Mouse (Mus musculus): ENCODE measurements around the gene Arrdc5. TPM values are rescaled to one million over a fixed set of nuclear protein-coding genes. Genes with fewer than 3 reads are reported as not detected.
A peak's percentile ranks its signal among the peaks of the same experiment; 100 is the strongest.
"Not testable (repeated sequence)": the region's sequence is repeated elsewhere in the genome, so short reads cannot be mapped to it uniquely, and the experiment has no call there.

Arrdc5 gene
- polyA plus RNA-seq, 1 experiment = 0.12 TPM

GRCm38 (mm10) chr17:56259301-56260037 lies 40.6 kb downstream of the Arrdc5 start:
- peaks cover 18% of the 10 kb centered on the region for H3K4me1 ChIP-seq (ENCODE audit: control insufficient read depth, insufficient read depth, insufficient read length)
- TF ChIP-seq CTCF (IDR thresholded peaks at IDR 0.05; ENCODE audit: extremely low read depth, insufficient read depth, insufficient read length, insufficient replicate concordance) = no peak
- TF ChIP-seq POLR2A (IDR thresholded peaks at IDR 0.05; ENCODE audit: low read depth, low read length) = no peak
- H3K27ac ChIP-seq (ENCODE audit: insufficient read depth, low read length) = no peak overlapping the region
- DNase-seq (ENCODE audit: low read depth in 1 of 2, low spot score in 2 of 2) = no peak
- no peaks in the 10 kb centered on the region for H3K27me3 ChIP-seq (ENCODE audit: control insufficient read depth, insufficient read depth, low read length)
- H3K4me3 ChIP-seq (ENCODE audit: extremely low read depth, insufficient read depth, insufficient read length) = no peak overlapping the region
- WGBS = 94% methylated on average over 10 of the region's 10 CpGs
- H3K36me3 ChIP-seq (ENCODE audit: control insufficient read depth, insufficient read depth, low read length) = peaks cover 23% of the 10 kb centered on the region

- H3K27ac ChIP-seq (ENCODE audit: insufficient read depth, low read length); H3K4me3 ChIP-seq (ENCODE audit: extremely low read depth, insufficient read depth, insufficient read length); H3K27me3 ChIP-seq (ENCODE audit: control insufficient read depth, insufficient read depth, low read length); DNase-seq (ENCODE audit: low read depth in 1 of 2, low spot score in 2 of 2): not testable (repeated sequence)
- Histone ChIP-seq H3K4me1 (ENCODE audit: control insufficient read depth, insufficient read depth, insufficient read length) (peaks cover 18% of the 10 kb centered on the region), H3K36me3 (ENCODE audit: control insufficient read depth, insufficient read depth, low read length) (peaks cover 23% of the 10 kb centered on the region)
- WGBS = 72% methylated on average over 2 of the region's 2 CpGs
Measured at GRCm38 (mm10) chr17:56258812-56259211, 41.3 kb downstream of the Arrdc5 start.

GRCm38 (mm10) chr17:56258269-56258668 lies 41.8 kb downstream of the Arrdc5 start:
- H3K27ac ChIP-seq (ENCODE audit: insufficient read depth, low read length); H3K4me3 ChIP-seq (ENCODE audit: extremely low read depth, insufficient read depth, insufficient read length); DNase-seq (ENCODE audit: low read depth in 1 of 2, low spot score in 2 of 2); H3K27me3 ChIP-seq (ENCODE audit: control insufficient read depth, insufficient read depth, low read length): not testable (repeated sequence)
- WGBS = 93% methylated on average over 19 of the region's 19 CpGs
- peaks cover 23% of the 10 kb centered on the region for H3K36me3 ChIP-seq (ENCODE audit: control insufficient read depth, insufficient read depth, low read length)
- H3K4me1 ChIP-seq (ENCODE audit: control insufficient read depth, insufficient read depth, insufficient read length) = peaks cover 18% of the 10 kb centered on the region

- Histone ChIP-seq H3K4me3 (ENCODE audit: extremely low read depth, insufficient read depth, insufficient read length) (peak overlapping the region; percentile 69), H3K27ac (ENCODE audit: insufficient read depth, low read length) (0 out of 2 replicates have a peak overlapping the region, but pooled peaks have one; percentile 17)
- DNase-seq (ENCODE audit: low read depth in 1 of 2, low spot score in 2 of 2) = peak in 1 of 2 experiments; percentile 19
Measured at GRCm38 (mm10) chr17:56257181-56257894, 42.7 kb downstream of the Arrdc5 start.

GRCm38 (mm10) chr17:56256239-56256881 lies 43.7 kb downstream of the Arrdc5 start, which contains the start of gene Fem1a:
Gene Fem1a (plus strand): TSS chr17:56256810.
- under 1% methylated on average over 28 of the region's 28 CpGs for WGBS
- Histone ChIP-seq H3K4me3 (ENCODE audit: extremely low read depth, insufficient read depth, insufficient read length) (peak within 1 kb of the TSS; percentile 69), H3K36me3 (ENCODE audit: control insufficient read depth, insufficient read depth, low read length) (peaks cover 21% of the 10 kb centered on the region), H3K27me3 (ENCODE audit: control insufficient read depth, insufficient read depth, low read length) (no peaks in the 10 kb centered on the region), H3K4me1 (ENCODE audit: control insufficient read depth, insufficient read depth, insufficient read length) (peaks cover 19% of the 10 kb centered on the region), H3K27ac (ENCODE audit: insufficient read depth, low read length) (peak within 1 kb of the TSS; percentile 91)
- peak; percentile 87 to 98 for DNase-seq (ENCODE audit: low read depth in 1 of 2, low spot score in 2 of 2)
- TF ChIP-seq CTCF (IDR thresholded peaks at IDR 0.05; ENCODE audit: extremely low read depth, insufficient read depth, insufficient read length, insufficient replicate concordance) = no peak
- TF ChIP-seq POLR2A (IDR thresholded peaks at IDR 0.05; ENCODE audit: low read depth, low read length) = peak; percentile 37; the same call in 1 of the 2 replicates

More at GRCm38 (mm10) chr17:56257181-56257894, 42.7 kb downstream of the Arrdc5 start:
- Histone ChIP-seq H3K27me3 (ENCODE audit: control insufficient read depth, insufficient read depth, low read length) (no peaks in the 10 kb centered on the region), H3K4me1 (ENCODE audit: control insufficient read depth, insufficient read depth, insufficient read length) (peaks cover 18% of the 10 kb centered on the region), H3K36me3 (ENCODE audit: control insufficient read depth, insufficient read depth, low read length) (peaks cover 23% of the 10 kb centered on the region)
- TF ChIP-seq CTCF (IDR thresholded peaks at IDR 0.05; ENCODE audit: extremely low read depth, insufficient read depth, insufficient read length, insufficient replicate concordance) (no peak), POLR2A (IDR thresholded peaks at IDR 0.05; ENCODE audit: low read depth, low read length) (no peak)
- WGBS = 6% methylated on average over 58 of the region's 58 CpGs

- peak overlapping the region; percentile 62 for H3K4me3 ChIP-seq (ENCODE audit: extremely low read depth, insufficient read depth, insufficient read length)
- peaks cover 21% of the 10 kb centered on the region for H3K36me3 ChIP-seq (ENCODE audit: control insufficient read depth, insufficient read depth, low read length)
- peak; percentile 97 to 99 for DNase-seq (ENCODE audit: low read depth in 1 of 2, low spot score in 2 of 2)
- H3K4me1 ChIP-seq (ENCODE audit: control insufficient read depth, insufficient read depth, insufficient read length) = peaks cover 21% of the 10 kb centered on the region
- H3K27ac ChIP-seq (ENCODE audit: insufficient read depth, low read length) = peak overlapping the region; percentile 91
- TF ChIP-seq CTCF (IDR thresholded peaks at IDR 0.05; ENCODE audit: extremely low read depth, insufficient read depth, insufficient read length, insufficient replicate concordance) (peak; percentile 98), POLR2A (IDR thresholded peaks at IDR 0.05; ENCODE audit: low read depth, low read length) (peak; percentile 62; the same call in 1 of the 2 replicates)
- WGBS = under 1% methylated on average over 32 of the region's 32 CpGs
- no peaks in the 10 kb centered on the region for H3K27me3 ChIP-seq (ENCODE audit: control insufficient read depth, insufficient read depth, low read length)
Measured at GRCm38 (mm10) chr17:56255863-56256238, 44.2 kb downstream of the Arrdc5 start.

All from spleen, adult 2 months (tissue).